Mouse (Mus musculus): ENCODE results near the gene Gps1. TPM values are rescaled to one million over a fixed set of nuclear protein-coding genes. Genes with fewer than 3 reads are reported as not detected.

The Gps1 gene
- polyA plus RNA-seq, 1 experiment = 223 TPM

DNA sequence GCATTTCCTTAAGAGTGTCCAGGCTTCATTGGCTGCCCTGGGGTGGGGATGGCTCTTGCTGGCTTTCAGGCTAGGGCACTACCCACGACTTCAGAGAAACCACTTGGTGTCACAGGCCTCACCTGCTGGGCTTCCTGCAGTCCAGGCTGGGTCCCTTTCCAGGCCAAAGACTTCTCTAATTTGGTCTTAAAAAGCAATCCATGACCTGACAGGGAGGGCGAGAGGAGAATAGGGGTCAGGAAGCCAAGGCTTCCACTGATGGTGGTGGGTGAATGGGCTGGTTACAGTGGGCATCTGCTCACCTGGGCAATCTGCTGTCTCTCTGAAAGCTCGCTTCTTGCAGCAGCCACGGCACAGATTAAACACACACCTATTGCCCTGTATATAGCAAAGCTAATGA lies 5.3 kb downstream of the Gps1 start:
- Histone ChIP-seq H3K4me3 (ENCODE audit: insufficient read depth, low read length) (no peak overlapping the region), H3K27ac (ENCODE audit: insufficient read depth, low read length) (no peak overlapping the region), H3K4me1 (ENCODE audit: control insufficient read depth, insufficient read depth, low read length) (peaks cover 3% of the 10 kb centered on the region; the same call in 1 of the 2 replicates)
- TF ChIP-seq POLR2A (IDR thresholded peaks at IDR 0.05; ENCODE audit: extremely low read depth, insufficient read depth, low read length) (no peak), CTCF (IDR thresholded peaks at IDR 0.05; ENCODE audit: extremely low read depth, insufficient read depth, low read length) (no peak)

DNA sequence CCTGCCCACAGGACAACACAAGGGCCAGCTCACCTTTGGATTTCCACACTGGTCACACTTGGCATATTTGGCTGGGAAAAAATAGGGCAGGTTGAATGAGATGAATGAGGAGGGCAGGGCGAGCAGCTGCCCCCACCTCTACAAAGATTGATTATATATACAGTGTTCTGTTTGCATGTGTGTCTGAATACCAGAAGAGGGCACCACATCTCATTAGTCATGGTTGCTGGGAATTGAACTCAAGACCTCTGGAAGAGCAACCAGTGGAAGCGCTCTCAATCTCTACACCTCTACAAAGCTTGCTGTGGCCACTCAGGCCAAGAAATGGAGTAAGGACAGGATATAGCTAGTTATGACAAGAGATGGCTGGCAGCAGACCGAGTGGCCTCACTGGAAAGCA lies 5.7 kb downstream of the Gps1 start:
- Histone ChIP-seq H3K4me3 (ENCODE audit: insufficient read depth, low read length) (no peak overlapping the region), H3K4me1 (ENCODE audit: control insufficient read depth, insufficient read depth, low read length) (peaks cover 3% of the 10 kb centered on the region; the same call in 1 of the 2 replicates), H3K27ac (ENCODE audit: insufficient read depth, low read length) (no peak overlapping the region)
- TF ChIP-seq POLR2A (IDR thresholded peaks at IDR 0.05; ENCODE audit: extremely low read depth, insufficient read depth, low read length) (no peak), CTCF (IDR thresholded peaks at IDR 0.05; ENCODE audit: extremely low read depth, insufficient read depth, low read length) (no peak)

DNA sequence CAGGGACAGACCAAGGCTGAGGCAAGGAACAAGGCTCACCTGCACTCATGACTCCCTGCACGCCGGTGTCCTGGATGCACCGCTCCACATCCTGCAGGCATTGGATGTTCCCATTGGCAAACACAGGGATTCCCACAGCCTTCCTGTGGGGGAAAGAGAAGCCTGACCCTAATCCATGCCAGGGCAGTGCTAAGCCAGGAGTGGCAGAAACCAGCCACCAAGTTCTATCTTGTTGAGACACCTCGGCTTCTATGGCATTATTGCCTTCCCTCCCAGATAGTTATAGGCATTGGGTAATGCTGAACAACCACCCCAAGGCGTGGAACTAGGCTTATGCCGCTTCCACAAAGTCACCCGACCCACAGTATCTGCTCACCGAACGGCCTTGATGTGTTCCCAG lies 8.6 kb downstream of the Gps1 start:
- TF ChIP-seq CTCF (IDR thresholded peaks at IDR 0.05; ENCODE audit: extremely low read depth, insufficient read depth, low read length) (no peak), POLR2A (IDR thresholded peaks at IDR 0.05; ENCODE audit: extremely low read depth, insufficient read depth, low read length) (no peak)
- H3K4me3 ChIP-seq (ENCODE audit: insufficient read depth, low read length) = no peak overlapping the region
- peaks cover 2% of the 10 kb centered on the region; the same call in 1 of the 2 replicates for H3K4me1 ChIP-seq (ENCODE audit: control insufficient read depth, insufficient read depth, low read length)
- no peak overlapping the region for H3K27ac ChIP-seq (ENCODE audit: insufficient read depth, low read length)

DNA sequence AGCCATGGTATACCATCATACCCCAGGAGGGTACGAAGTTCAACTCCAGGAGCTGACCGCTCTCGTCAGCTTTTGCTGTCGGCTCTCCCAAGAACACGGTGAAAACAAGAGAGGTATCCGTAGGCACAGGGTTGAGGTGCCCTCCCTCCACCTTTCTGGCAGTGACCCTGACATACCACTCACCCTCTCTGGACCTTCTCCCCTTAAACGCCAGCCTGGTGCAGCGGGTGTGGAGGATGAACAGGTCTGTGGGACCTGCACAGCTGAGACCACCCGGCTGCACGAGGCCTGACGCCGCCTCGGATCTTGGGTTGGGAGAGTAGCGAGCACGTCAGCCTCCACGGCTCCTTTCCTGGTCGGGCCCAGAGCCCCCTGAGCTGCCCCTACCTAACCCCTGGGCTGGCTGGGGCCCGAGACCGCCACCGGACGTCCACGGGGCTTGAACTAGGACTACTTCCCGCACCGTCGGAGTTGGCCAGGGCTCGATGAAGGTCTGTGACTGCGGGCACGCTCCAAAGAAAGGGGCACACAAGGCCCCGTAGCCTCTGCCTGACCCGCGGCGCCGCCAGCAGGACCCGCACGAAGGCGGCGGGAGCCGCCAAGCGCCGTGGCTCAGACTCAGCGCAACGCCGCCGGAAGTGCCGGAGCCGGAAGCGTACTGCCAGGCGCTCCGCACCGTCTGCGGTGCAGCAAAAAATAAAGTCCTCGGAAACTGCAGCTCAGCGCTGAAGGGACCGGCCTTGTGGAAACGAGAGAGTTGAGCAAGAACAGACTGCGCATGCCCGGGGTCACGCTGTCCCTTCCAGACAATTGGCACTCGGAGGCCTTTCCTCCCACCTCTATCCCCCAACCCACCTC lies 11.9 kb downstream of the Gps1 start, which contains the start of gene Dus1l:
Dus1l (minus strand) TSS at position 648 of the 858 bp plus-strand sequence.
- TF ChIP-seq CTCF (IDR thresholded peaks at IDR 0.05; ENCODE audit: extremely low read depth, insufficient read depth, low read length) (no peak), POLR2A (IDR thresholded peaks at IDR 0.05; ENCODE audit: extremely low read depth, insufficient read depth, low read length) (peak; percentile 67)
- Histone ChIP-seq H3K27ac (ENCODE audit: insufficient read depth, low read length) (0 out of 2 replicates have a peak within 1 kb of the TSS, but pooled peaks have one; percentile 11), H3K4me3 (ENCODE audit: insufficient read depth, low read length) (peak within 1 kb of the TSS; percentile 93), H3K4me1 (ENCODE audit: control insufficient read depth, insufficient read depth, low read length) (peaks cover 2% of the 10 kb centered on the region; the same call in 1 of the 2 replicates)

DNA sequence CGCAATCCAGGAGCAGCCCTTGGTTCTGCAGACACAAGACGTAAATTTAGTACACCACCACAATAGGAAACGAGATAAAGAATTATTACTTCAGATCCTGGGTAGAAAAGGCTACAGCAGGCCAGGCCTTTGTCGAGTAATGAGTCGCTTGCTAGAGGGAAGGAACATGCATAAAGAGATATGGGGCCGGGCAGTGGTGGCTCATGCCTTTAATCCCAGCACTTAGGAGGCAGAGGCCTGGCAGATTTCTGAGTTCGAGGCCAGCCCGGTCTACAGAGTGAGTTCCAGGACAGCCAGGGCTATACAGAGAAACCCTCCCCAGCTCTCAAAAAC lies 12.5 kb downstream of the Gps1 start:
- H3K4me3 ChIP-seq (ENCODE audit: insufficient read depth, low read length) = peak overlapping the region; percentile 93; the same call in 1 of the 2 replicates
- 0 out of 2 replicates have a peak overlapping the region, but pooled peaks have one; percentile 11 for H3K27ac ChIP-seq (ENCODE audit: insufficient read depth, low read length)
- H3K4me1 ChIP-seq (ENCODE audit: control insufficient read depth, insufficient read depth, low read length) = peaks cover 2% of the 10 kb centered on the region; the same call in 1 of the 2 replicates
- no peak for TF ChIP-seq POLR2A (IDR thresholded peaks at IDR 0.05; ENCODE audit: extremely low read depth, insufficient read depth, low read length)
- no peak for TF ChIP-seq CTCF (IDR thresholded peaks at IDR 0.05; ENCODE audit: extremely low read depth, insufficient read depth, low read length)

DNA sequence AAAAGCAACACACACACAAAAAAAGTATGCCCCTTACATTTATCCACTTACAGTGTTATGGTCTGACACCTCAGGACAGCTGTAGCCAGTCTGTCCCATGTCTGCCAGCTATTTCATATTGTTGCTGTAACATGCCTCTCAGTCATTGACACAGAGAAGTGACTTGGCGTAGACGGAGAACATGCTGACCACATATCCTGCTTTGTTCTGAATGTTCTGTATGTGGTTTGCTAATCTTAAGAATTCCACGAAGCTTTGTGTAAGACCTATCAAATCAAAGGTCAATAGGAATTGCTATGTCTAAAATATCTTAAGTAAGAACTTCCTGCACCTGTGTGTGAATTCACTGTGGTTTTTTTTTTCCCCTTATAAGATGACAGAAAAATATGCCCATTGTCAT lies 14.2 kb downstream of the Gps1 start:
- Histone ChIP-seq H3K4me3 (ENCODE audit: insufficient read depth, low read length) (no peak overlapping the region), H3K4me1 (ENCODE audit: control insufficient read depth, insufficient read depth, low read length) (peaks cover 2% of the 10 kb centered on the region; the same call in 1 of the 2 replicates), H3K27ac (ENCODE audit: insufficient read depth, low read length) (no peak overlapping the region)
- no peak for TF ChIP-seq CTCF (IDR thresholded peaks at IDR 0.05; ENCODE audit: extremely low read depth, insufficient read depth, low read length)

DNA sequence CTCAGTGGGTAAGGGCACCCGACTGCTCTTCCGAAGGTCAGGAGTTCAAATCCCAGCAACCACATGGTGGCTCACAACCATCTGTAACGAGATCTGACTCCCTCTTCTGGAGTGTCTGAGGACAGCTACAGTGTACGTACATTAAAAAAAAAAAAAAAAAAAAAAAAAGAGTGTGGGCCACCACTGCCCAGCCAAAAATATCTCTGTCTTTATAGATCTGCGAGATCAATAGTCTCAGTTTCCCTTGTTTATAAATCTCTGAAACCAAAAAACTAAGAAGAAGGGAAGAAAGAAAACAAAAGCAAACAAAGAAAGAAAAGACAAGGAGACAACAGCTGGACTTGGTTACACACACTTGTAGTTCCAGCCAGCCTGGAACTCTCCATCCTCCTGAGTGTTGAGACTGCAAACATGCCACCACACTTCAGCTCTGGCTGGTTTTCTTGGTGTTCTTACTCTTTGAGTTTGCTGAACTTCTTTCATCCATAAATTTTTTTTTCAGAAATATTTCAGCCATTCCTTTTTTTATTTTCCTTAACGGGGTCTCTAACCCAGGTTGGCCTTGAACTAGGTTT lies 15.3 kb downstream of the Gps1 start:
- Histone ChIP-seq H3K27ac (ENCODE audit: insufficient read depth, low read length) (no peak overlapping the region), H3K4me3 (ENCODE audit: insufficient read depth, low read length) (no peak overlapping the region), H3K4me1 (ENCODE audit: control insufficient read depth, insufficient read depth, low read length) (peaks cover 2% of the 10 kb centered on the region; the same call in 1 of the 2 replicates)
- no peak for TF ChIP-seq CTCF (IDR thresholded peaks at IDR 0.05; ENCODE audit: extremely low read depth, insufficient read depth, low read length)

DNA sequence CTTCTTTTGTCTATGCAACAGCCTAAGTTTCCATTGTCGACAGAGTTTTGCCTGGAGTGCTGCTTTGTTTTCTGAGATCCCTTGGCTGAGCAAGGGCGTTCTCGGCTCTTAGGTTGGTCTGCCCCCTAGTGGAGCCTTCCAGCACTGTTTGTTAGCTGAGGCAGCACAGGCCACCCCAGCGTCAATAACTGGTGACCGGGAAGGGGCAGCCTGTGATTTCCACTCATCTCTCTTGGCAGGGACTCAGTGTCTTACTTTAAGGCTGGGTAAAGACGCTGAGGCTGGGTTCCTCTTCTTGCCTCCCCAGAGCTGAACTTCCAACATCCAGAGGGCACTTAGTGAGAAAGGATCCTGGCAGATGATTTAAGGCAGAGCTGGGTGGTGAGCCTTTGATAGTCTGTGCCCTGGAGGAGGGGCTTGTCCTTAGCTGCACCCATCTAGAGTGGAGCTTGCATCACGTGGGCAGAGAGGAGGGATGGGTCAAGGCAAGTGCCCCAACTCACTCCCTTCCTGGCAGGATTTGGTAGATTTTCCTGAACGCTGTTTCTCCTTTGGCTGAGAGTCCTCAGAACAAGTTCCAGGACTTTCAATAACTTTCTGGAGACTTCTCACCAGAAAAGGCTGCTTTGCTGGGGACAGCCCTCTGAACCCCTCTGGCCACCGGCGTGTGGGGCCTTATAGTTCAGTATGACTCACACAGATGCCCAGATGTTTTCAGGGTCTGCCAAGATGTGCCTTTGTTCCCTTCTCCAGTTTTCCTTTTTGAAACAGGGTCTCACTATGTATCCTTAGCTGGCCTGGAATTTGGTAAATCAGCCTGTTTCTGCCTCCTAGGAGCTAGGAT lies 16.2 kb downstream of the Gps1 start:
- H3K27ac ChIP-seq (ENCODE audit: insufficient read depth, low read length) = peak overlapping the region; percentile 24; the same call in 1 of the 2 replicates
- TF ChIP-seq CTCF (IDR thresholded peaks at IDR 0.05; ENCODE audit: extremely low read depth, insufficient read depth, low read length) = peak; percentile 79
- TF ChIP-seq POLR2A (IDR thresholded peaks at IDR 0.05; ENCODE audit: extremely low read depth, insufficient read depth, low read length) = no peak
- no peak overlapping the region for H3K4me3 ChIP-seq (ENCODE audit: insufficient read depth, low read length)

DNA sequence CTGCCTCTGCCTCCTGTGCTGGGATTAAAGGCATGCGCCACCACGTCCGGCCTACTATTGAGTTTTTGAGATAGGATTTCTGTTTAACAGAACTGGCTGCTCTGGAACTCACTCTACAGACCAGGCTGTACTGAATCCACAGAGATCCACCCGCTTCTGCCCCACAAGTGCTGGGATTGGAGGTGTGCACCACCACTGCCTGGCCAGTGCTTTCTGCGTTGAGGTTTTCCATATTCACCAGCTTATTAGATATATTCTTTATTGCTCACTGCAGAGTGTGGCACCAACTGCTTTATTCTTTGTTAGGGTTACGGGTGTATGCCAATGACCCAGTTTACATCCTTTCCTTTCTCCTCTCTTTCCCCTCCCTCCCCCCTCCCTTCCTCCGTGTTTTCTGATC lies 20.2 kb downstream of the Gps1 start:
- Histone ChIP-seq H3K4me1 (ENCODE audit: control insufficient read depth, insufficient read depth, low read length) (no peaks in the 10 kb centered on the region), H3K4me3 (ENCODE audit: insufficient read depth, low read length) (no peak overlapping the region), H3K27ac (ENCODE audit: insufficient read depth, low read length) (no peak overlapping the region)
- TF ChIP-seq POLR2A (IDR thresholded peaks at IDR 0.05; ENCODE audit: extremely low read depth, insufficient read depth, low read length) (no peak), CTCF (IDR thresholded peaks at IDR 0.05; ENCODE audit: extremely low read depth, insufficient read depth, low read length) (no peak)

More for the DNA sequence above, 16.2 kb downstream of the Gps1 start:
- H3K4me1 ChIP-seq (ENCODE audit: control insufficient read depth, insufficient read depth, low read length) = peaks cover 2% of the 10 kb centered on the region; the same call in 1 of the 2 replicates
